Mouse (Mus musculus) intestine, embryonic 14.5 days (tissue): ENCODE measurements around the gene March6. TPM values are rescaled to one million over a fixed set of nuclear protein-coding genes. Genes with fewer than 3 reads are reported as not detected.

Experiments used
- ATAC-seq: fragments of 200-750 bp; cut with Nextera tagmentation; replicated peaks from 2 replicates; pipeline ENCODE4 v1.8.0; 2017; ENCODE audit warnings: low read depth, moderate number of reproducible peaks, moderate TSS enrichment, moderate library complexity; ENCODE audit not compliant: low FRiP score, low TSS enrichment
- DNase-seq: peaks from one replicate; pipeline ENCODE4 v3.0.0-alpha.2; 2018; ENCODE audit warnings: low spot score
- H3K27ac ChIP-seq: fragments of 300-500 bp; sonication (generic); 2 replicates; pipeline ENCODE4 v1.5.1; 2014; ENCODE audit warnings: low read depth, mild to moderate bottlenecking, control low read depth
- H3K27me3 ChIP-seq: fragments of 300-500 bp; sonication (generic); replicated peaks from 2 replicates; pipeline ENCODE4 v1.6.1; 2014; ENCODE audit warnings: low read length, control low read depth; ENCODE audit not compliant: control insufficient read depth, insufficient read depth
- H3K36me3 ChIP-seq: fragments of 300-500 bp; sonication (generic); 2 replicates; pipeline ENCODE4 v1.6.1; 2014; ENCODE audit warnings: low read length, control low read depth; ENCODE audit not compliant: control insufficient read depth, insufficient read depth
- H3K4me1 ChIP-seq: fragments of 300-500 bp; sonication (generic); replicated peaks from 2 replicates; pipeline ENCODE4 v1.6.1; 2014; ENCODE audit warnings: low read length, control low read depth, mixed read lengths; ENCODE audit not compliant: control insufficient read depth, insufficient read depth
- H3K4me2 ChIP-seq: fragments of 300-500 bp; sonication (generic); 2 replicates; pipeline ENCODE4 v1.6.1; 2014; ENCODE audit warnings: low read length
- H3K4me3 ChIP-seq: fragments of 300-500 bp; sonication (generic); 2 replicates; pipeline ENCODE4 v1.5.1; 2014; ENCODE audit warnings: low read depth, low read length, control low read depth, mixed read lengths
- H3K9ac ChIP-seq: fragments of 300-500 bp; sonication (generic); 2 replicates; pipeline ENCODE4 v1.6.1; 2014; ENCODE audit warnings: mild to moderate bottlenecking, low read length
- H3K9me3 ChIP-seq: fragments of 300-500 bp; sonication (generic); 2 replicates; pipeline ENCODE4 v1.6.1; 2016; ENCODE audit warnings: low read length, control low read depth; ENCODE audit not compliant: control insufficient read depth
- WGBS: fragments of 180-500 bp; shearing (Covaris S2); extraction: QIAGEN DNeasy Blood & Tissue Kit; methylation state at CpG from one replicate; pipeline ENCODE4 v1.1.7; 2014; 5-methylcytosine and 5-hydroxymethylcytosine counted together
- polyA plus RNA-seq: library from polyadenylated mRNA; unstranded; fragments of >200 nt; fragmentation: Nextera tagmentation; extraction: Ambion mirVana; gene quantifications from 2 replicates; pipeline ENCODE4 v1.2.1, GENCODE M21; 2014

The March6 gene
- polyA plus RNA-seq, 1 experiment from 2014 or later: 36.2 TPM

- H3K9me3 ChIP-seq: no peaks in the 10 kb centered on the region
- no peak for ATAC-seq
- WGBS: 67% methylated on average over 5 of the region's 5 CpGs
- H3K27ac ChIP-seq: no peak overlapping the region
- H3K4me1 ChIP-seq: peaks cover 8% of the 10 kb centered on the region
- DNase-seq: no peak
- H3K9ac ChIP-seq: no peak overlapping the region
- H3K4me2 ChIP-seq: no peak overlapping the region
- H3K36me3 ChIP-seq: no peaks in the 10 kb centered on the region
- no peak overlapping the region for H3K4me3 ChIP-seq
- H3K27me3 ChIP-seq: no peaks in the 10 kb centered on the region
Measured at GRCm38 (mm10) chr15:31547421-31547820, 16.6 kb upstream of the March6 start.

GRCm38 (mm10) chr15:31546291-31546690 is 15.4 kb upstream of the March6 start:
- no peak overlapping the region for H3K27ac ChIP-seq
- WGBS: 89% methylated on average over 6 of the region's 6 CpGs
- peaks cover 14% of the 10 kb centered on the region for H3K4me1 ChIP-seq
- no peak overlapping the region for H3K4me2 ChIP-seq
- H3K27me3 ChIP-seq: no peaks in the 10 kb centered on the region
- ATAC-seq (no peak), DNase-seq (no peak)
- H3K36me3 ChIP-seq: no peaks in the 10 kb centered on the region
- H3K9ac ChIP-seq: no peak overlapping the region
- H3K4me3 ChIP-seq: no peak overlapping the region
- H3K9me3 ChIP-seq: no peaks in the 10 kb centered on the region

- Histone ChIP-seq H3K27ac (no peak overlapping the region), H3K27me3 (no peaks in the 10 kb centered on the region), H3K36me3 (no peaks in the 10 kb centered on the region), H3K4me3 (no peak overlapping the region), H3K9me3 (no peaks in the 10 kb centered on the region), H3K4me2 (no peak overlapping the region), H3K9ac (no peak overlapping the region), H3K4me1 (peaks cover 14% of the 10 kb centered on the region)
- 57% methylated on average over 1 of the region's 1 CpGs for WGBS
- no peak for DNase-seq
- ATAC-seq: no peak
Measured at GRCm38 (mm10) chr15:31545058-31545457, 14.2 kb upstream of the March6 start.

GRCm38 (mm10) chr15:31543246-31543645 is 12.4 kb upstream of the March6 start:
- ATAC-seq: no peak

GRCm38 (mm10) chr15:31542013-31542958 is 11.4 kb upstream of the March6 start:
- Histone ChIP-seq H3K4me1 (peaks cover 16% of the 10 kb centered on the region), H3K4me2 (no peak overlapping the region; the same call in 1 of the 2 replicates), H3K9me3 (no peaks in the 10 kb centered on the region), H3K4me3 (no peak overlapping the region), H3K9ac (no peak overlapping the region), H3K27ac (peak overlapping the region; percentile 43; the same call in 1 of the 2 replicates), H3K36me3 (no peaks in the 10 kb centered on the region), H3K27me3 (no peaks in the 10 kb centered on the region)
- WGBS: 14% methylated on average over 10 of the region's 10 CpGs
- peak; percentile 28; the same call in 1 of the 2 replicates for ATAC-seq
- no peak for DNase-seq

More at GRCm38 (mm10) chr15:31543246-31543645, 12.4 kb upstream of the March6 start:
- WGBS: 25% methylated on average over 3 of the region's 3 CpGs
- no peaks in the 10 kb centered on the region for H3K36me3 ChIP-seq
- H3K4me1 ChIP-seq: peaks cover 16% of the 10 kb centered on the region
- no peak overlapping the region for H3K27ac ChIP-seq
- no peaks in the 10 kb centered on the region for H3K9me3 ChIP-seq
- H3K4me2 ChIP-seq: no peak overlapping the region
- DNase-seq: no peak
- H3K27me3 ChIP-seq: no peaks in the 10 kb centered on the region
- no peak overlapping the region for H3K9ac ChIP-seq
- H3K4me3 ChIP-seq: no peak overlapping the region

- H3K9ac ChIP-seq: no peak overlapping the region
- no peak for DNase-seq
- no peaks in the 10 kb centered on the region for H3K36me3 ChIP-seq
- peaks cover 20% of the 10 kb centered on the region for H3K4me1 ChIP-seq
- H3K4me3 ChIP-seq: no peak overlapping the region
- H3K4me2 ChIP-seq: no peak overlapping the region
- ATAC-seq: no peak
- H3K9me3 ChIP-seq: no peaks in the 10 kb centered on the region
- no peak overlapping the region for H3K27ac ChIP-seq
- H3K27me3 ChIP-seq: no peaks in the 10 kb centered on the region
- WGBS: 26% methylated on average over 1 of the region's 1 CpGs
Measured at GRCm38 (mm10) chr15:31540513-31540802, 9.6 kb upstream of the March6 start.

GRCm38 (mm10) chr15:31539643-31540512 is 9.0 kb upstream of the March6 start:
- Histone ChIP-seq H3K9me3 (no peaks in the 10 kb centered on the region), H3K9ac (no peak overlapping the region), H3K4me3 (no peak overlapping the region), H3K4me2 (no peak overlapping the region), H3K27ac (no peak overlapping the region), H3K36me3 (no peaks in the 10 kb centered on the region), H3K4me1 (peaks cover 20% of the 10 kb centered on the region), H3K27me3 (no peaks in the 10 kb centered on the region)
- ATAC-seq (no peak), DNase-seq (no peak)
- WGBS: 46% methylated on average over 9 of the region's 9 CpGs

GRCm38 (mm10) chr15:31538346-31538745 is 7.5 kb upstream of the March6 start:
- Histone ChIP-seq H3K36me3 (no peaks in the 10 kb centered on the region), H3K27me3 (no peaks in the 10 kb centered on the region), H3K4me3 (no peak overlapping the region), H3K9me3 (no peaks in the 10 kb centered on the region), H3K4me1 (peaks cover 20% of the 10 kb centered on the region), H3K4me2 (no peak overlapping the region), H3K27ac (no peak overlapping the region), H3K9ac (no peak overlapping the region)
- DNase-seq: no peak
- no peak for ATAC-seq
- 97% methylated on average over 3 of the region's 3 CpGs for WGBS
